Mouse (Mus musculus) C2C12 (cell line): ENCODE data around the gene Tnfrsf22.

Source experiments
- CTCF ChIP-seq: IDR thresholded peaks from one replicate; pipeline ENCODE4 v1.5.1; 2011; ENCODE audit not compliant: control insufficient read depth, insufficient read depth, insufficient read length
- MAX ChIP-seq: IDR thresholded peaks from one replicate; pipeline ENCODE4 v1.6.1; 2011; ENCODE audit warnings: mild to moderate bottlenecking, control low read depth
- MYOG ChIP-seq: IDR thresholded peaks from one replicate; pipeline ENCODE4 v1.6.1; 2011; ENCODE audit not compliant: control insufficient read depth, insufficient read length; ENCODE audit errors: extremely low read depth
- USF1 ChIP-seq: IDR thresholded peaks from one replicate; pipeline ENCODE4 v1.6.1; 2011; ENCODE audit warnings: low read depth, mild to moderate bottlenecking, control low read depth, moderate library complexity

- TF ChIP-seq CTCF (no peak), MYOG (no peak), MAX (no peak), USF1 (no peak)
Measured at GRCm38 (mm10) chr7:143600231-143600740, 49.2 kb downstream of the Tnfrsf22 start.
